Mouse (Mus musculus) adrenal gland, postnatal 36 days (tissue): ENCODE data around the gene Cyp2c38. TPM values are rescaled to one million over a fixed set of nuclear protein-coding genes. Genes with fewer than 3 reads are reported as not detected.
"Not testable (repeated sequence)": the region's sequence is repeated elsewhere in the genome, so short reads cannot be mapped to it uniquely, and the experiment has no call there.

ENCODE experiments used
- DNase-seq, 2 experiments: peaks; one replicate each; pipeline ENCODE4 v3.0.0; 2021; ENCODE audit warnings: mixed read lengths in 1 of 2
- long read RNA-seq, 2 experiments: library from polyadenylated mRNA; stranded (forward); transcript quantifications; one replicate each; pipeline ENCODE4 v2.0.0; 2021; ENCODE audit warnings: borderline sequencing depth in 2 of 2
- total RNA-seq, 2 experiments: library from RNA; stranded (reverse); gene quantifications; 2 replicates each; pipeline ENCODE4 v1.2.3; 2021

Cyp2c38 gene
- not detected for total RNA-seq
- long read RNA-seq, experiment 1, result 0 reads
- long read RNA-seq, experiment 2, result 0 reads

DNA sequence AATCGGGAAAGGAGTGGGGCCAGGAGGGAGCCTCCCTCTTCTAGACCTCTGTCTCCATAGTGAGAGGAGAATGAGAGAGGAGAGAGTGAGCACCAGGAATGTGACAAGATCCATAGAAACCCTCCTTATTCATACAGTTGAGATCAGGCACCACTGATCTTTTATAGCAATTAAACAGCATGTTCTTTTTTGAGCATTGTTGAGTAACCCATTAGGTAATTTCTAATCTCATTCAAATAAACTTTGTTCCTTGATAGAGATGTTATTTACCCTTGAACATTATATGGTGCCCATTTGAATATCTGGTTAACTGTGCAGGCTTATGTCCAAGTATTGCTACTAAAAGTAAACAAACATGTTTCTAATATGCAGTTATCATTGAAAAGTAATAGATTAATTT, at the start of gene Cyp2c38:
Gene Cyp2c38, minus strand, starts transcription at position 135 of the 400 bp plus-strand sequence.
- DNase-seq, result no peak

- DNase-seq, result no peak
Observed at GRCm38 (mm10) chr19:39510534-39510933, 47.7 kb upstream of the Cyp2c38 start, which contains the start of gene Cyp2c39. TSS of gene Cyp2c39 (plus strand) at chr19:39510862.

DNA sequence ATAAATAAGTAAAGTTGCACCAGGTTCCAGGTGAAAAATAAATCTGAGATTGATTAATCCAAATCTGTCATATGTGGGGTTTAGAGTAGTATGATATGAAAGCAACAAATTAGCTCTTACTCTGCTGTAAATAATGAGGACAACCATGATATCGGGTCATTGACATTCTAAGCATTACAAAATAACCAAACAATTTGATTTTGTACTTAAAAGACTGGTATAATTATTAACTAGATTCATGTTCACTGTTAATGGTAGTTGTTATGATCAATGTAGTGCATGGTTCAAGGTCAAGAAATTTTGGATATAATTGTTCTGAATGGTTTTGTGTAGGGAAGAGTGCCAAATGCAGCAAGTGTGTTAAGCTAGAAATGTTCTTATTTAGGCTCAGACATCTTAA, 46.7 kb upstream of the Cyp2c38 start:
- DNase-seq, result no peak

- DNase-seq, result no peak
Observed at GRCm38 (mm10) chr19:39506341-39506740, 43.5 kb upstream of the Cyp2c38 start.

DNA sequence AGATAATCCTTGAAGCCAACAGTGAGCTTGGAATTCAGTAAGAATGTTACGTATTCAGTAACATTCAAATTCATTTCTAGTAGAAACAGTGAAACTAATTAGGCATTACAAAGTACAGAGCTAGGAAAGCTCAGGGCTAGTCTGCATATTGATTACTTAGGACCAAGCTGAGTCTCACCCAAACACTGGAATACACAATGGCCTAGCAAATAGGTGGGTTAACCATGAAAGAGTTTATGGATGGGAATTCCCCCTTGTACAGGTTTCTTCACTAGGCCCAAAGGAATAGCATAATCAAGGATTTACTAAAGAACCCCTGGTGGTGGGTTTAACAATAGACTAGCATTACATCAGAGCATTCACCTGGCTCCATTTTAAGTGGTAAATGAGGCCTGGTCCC, 21.1 kb upstream of the Cyp2c38 start:
- not testable (repeated sequence) for DNase-seq

DNA sequence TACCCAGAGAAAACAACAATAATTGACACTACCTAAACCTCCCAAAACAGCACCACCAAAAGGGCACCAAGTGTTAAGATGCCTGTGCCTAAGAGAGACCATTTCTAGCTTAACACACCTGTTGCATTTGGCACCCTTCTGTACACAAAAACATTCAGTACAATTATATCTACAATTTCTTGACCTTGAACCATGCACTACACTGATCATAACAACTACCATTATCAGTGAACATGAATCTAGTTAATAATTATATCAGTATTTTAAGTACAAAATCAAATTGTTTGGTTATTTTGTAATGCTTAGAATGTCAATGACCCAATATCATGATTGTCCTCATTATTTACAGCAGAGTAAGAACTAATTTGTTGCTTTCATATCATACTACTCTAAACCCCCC, 1.0 kb upstream of the Cyp2c38 start:
- no peak for DNase-seq

Other genes starting within 250 kb of the Cyp2c38 start
- under 1 TPM in 1 of 2 experiments, not detected in 1; 0.66 TPM for gene Cyp2c29, start 193.7 kb downstream of the Cyp2c38 start, total RNA-seq
- not detected for gene Cyp2c39, start 47.8 kb upstream of the Cyp2c38 start, total RNA-seq
- under 1 TPM in 1 of 2 experiments, not detected in 1; 0.23 TPM for gene Cyp2c67, start 186.0 kb upstream of the Cyp2c38 start, total RNA-seq